8 mouse cellular contexts compared by ENCODE assay signal in genomic region chr3:141491951-141492310, GRCm38 (mm10). TPM values are rescaled to one million over a fixed set of nuclear protein-coding genes. Genes with fewer than 3 reads are reported as not detected.
DNase-seq lines count a peak whose midpoint lies in the region; ATAC-seq and TF ChIP-seq lines count a peak whose summit lies in the region.

No protein-coding gene starts in this region.

- WGBS in kidney, adult 2 months, result 10% methylated on average over 2 of the region's 2 CpGs
- WGBS in embryonic facial prominence, embryonic 12.5 days, result 13% methylated on average over 2 of the region's 2 CpGs
- 10% methylated on average over 2 of the region's 2 CpGs for WGBS in limb, embryonic 15.5 days

- intact Hi-C loops in heart, postnatal 14 days (cut with DNase I), result no loop called here

- H3K27me3 ChIP-seq in kidney, adult 2 months (replicated peaks; ENCODE audit: control insufficient read depth, insufficient read depth, low read length), result no peaks in the 10 kb centered on the region
- H3K27me3 ChIP-seq in embryonic facial prominence, embryonic 12.5 days, result no peaks in the 10 kb centered on the region
- H3K27me3 ChIP-seq in limb, embryonic 15.5 days, result no peaks in the 10 kb centered on the region

- DNase-seq in kidney, adult 2 months, result peak; percentile 51
- no peak for DNase-seq in kidney, adult 18-20 months
- DNase-seq in heart, postnatal 14 days, result peak; percentile 3 to 42
- DNase-seq in gastrocnemius, adult 18-20 months (ENCODE audit: low spot score), result no peak
- DNase-seq in thymus, postnatal 0 days (ENCODE audit: low spot score), result no peak

- no peak for TF ChIP-seq CTCF in kidney, adult 2 months (conservative IDR thresholded peaks at IDR 0.05; ENCODE audit: insufficient read depth, insufficient read length, low read depth, low read length)

- H3K4me3 ChIP-seq in kidney, adult 2 months (ENCODE audit: insufficient read depth, low read depth, low read length), result no peak overlapping the region
- no peak overlapping the region for H3K4me3 ChIP-seq in embryonic facial prominence, embryonic 12.5 days
- no peak overlapping the region for H3K4me3 ChIP-seq in limb, embryonic 15.5 days

- H3K9me3 ChIP-seq in embryonic facial prominence, embryonic 12.5 days, result no peaks in the 10 kb centered on the region
- no peaks in the 10 kb centered on the region for H3K9me3 ChIP-seq in limb, embryonic 15.5 days

- no peak for TF ChIP-seq POLR2A in kidney, adult 2 months (IDR thresholded peaks at IDR 0.05; ENCODE audit: low read depth, low read length)

- H3K4me2 ChIP-seq in embryonic facial prominence, embryonic 12.5 days (replicated peaks), result no peak overlapping the region
- H3K4me2 ChIP-seq in limb, embryonic 15.5 days, result peak overlapping the region; percentile 25; the same call in 1 of the 2 replicates

- H3K4me1 ChIP-seq in kidney, adult 2 months (ENCODE audit: control insufficient read depth, insufficient read depth, low read length), result no peaks in the 10 kb centered on the region
- H3K4me1 ChIP-seq in embryonic facial prominence, embryonic 12.5 days, result peaks cover 10% of the 10 kb centered on the region; the same call in 1 of the 2 replicates
- H3K4me1 ChIP-seq in limb, embryonic 15.5 days, result peaks cover 12% of the 10 kb centered on the region; the same call in 1 of the 2 replicates

- H3K27ac ChIP-seq in kidney, adult 2 months (ENCODE audit: insufficient read depth, low read depth, low read length), result no peak overlapping the region
- peak overlapping the region; percentile 89 for H3K27ac ChIP-seq in embryonic facial prominence, embryonic 12.5 days
- peak overlapping the region; percentile 77 for H3K27ac ChIP-seq in limb, embryonic 15.5 days

- H3K9ac ChIP-seq in embryonic facial prominence, embryonic 12.5 days, result no peak overlapping the region
- H3K9ac ChIP-seq in limb, embryonic 15.5 days, result no peak overlapping the region

- no peaks in the 10 kb centered on the region for H3K36me3 ChIP-seq in kidney, adult 2 months (ENCODE audit: control insufficient read depth, insufficient read depth, low read length)
- H3K36me3 ChIP-seq in embryonic facial prominence, embryonic 12.5 days, result no peaks in the 10 kb centered on the region
- H3K36me3 ChIP-seq in limb, embryonic 15.5 days, result no peaks in the 10 kb centered on the region

- peak; percentile 15; the same call in 1 of the 2 replicates for ATAC-seq in embryonic facial prominence, embryonic 12.5 days (ENCODE audit: insufficient number of reproducible peaks, insufficient read depth, low FRiP score, low TSS enrichment)
- ATAC-seq in limb, embryonic 15.5 days (ENCODE audit: insufficient number of reproducible peaks, low FRiP score, low TSS enrichment, low read depth), result 0 out of 2 replicates have a peak, but pooled peaks have one; percentile 24
- ATAC-seq in megakaryocyte-erythroid progenitor cell, adult 5-6 weeks (replicated peaks; ENCODE audit: low FRiP score, low TSS enrichment, poor library complexity, severe bottlenecking), result no peak

RNA-seq across cellular contexts. Expression of gene Unc5c, which starts 26.9 kb away (rescaled TPM):
- polyA plus RNA-seq in kidney, adult 2 months (2012; rRNA removed), result 2.2 and 2.3 TPM in 2 replicates
- polyA plus RNA-seq in embryonic facial prominence, embryonic 12.5 days (2016; fragmentation: Nextera tagmentation; extraction: Ambion mirVana), result 16.4 and 18.6 TPM in 2 replicates
- total RNA-seq in heart, postnatal 14 days (2021), result under 1 TPM; 0.32 to 0.91 TPM
- polyA plus RNA-seq in limb, embryonic 15.5 days (2015; fragmentation: Nextera tagmentation; extraction: Ambion mirVana), result 7.0 and 7.8 TPM in 2 replicates
- under 1 TPM in 1 of 2 experiments, not detected in 1; 0.02 TPM for total RNA-seq in gastrocnemius, adult 18-20 months (2021)
- polyA plus RNA-seq in thymus, postnatal 0 days (2015; fragmentation: Nextera tagmentation; extraction: Ambion mirVana), result 0.50 and 0.52 TPM in 2 replicates
- total RNA-seq in megakaryocyte-erythroid progenitor cell, adult 5-6 weeks (2014; fragmentation: Nextera tagmentation), result not detected in 2 replicates
- total RNA-seq in megakaryocyte-erythroid progenitor cell, adult 5-6 weeks (2017), result 0.19 TPM in 1 of 2 replicates, not detected in the other

Comparison
In these comparisons a context has a peak if more than half of its experiments do, and no peak if none do; other contexts are left out.
1. DNase-seq: peak in kidney, adult 2 months (single experiment) and heart, postnatal 14 days (2 of 2); none in kidney, adult 18-20 months (single experiment), gastrocnemius, adult 18-20 months (single experiment) and thymus, postnatal 0 days (single experiment).